Mouse (Mus musculus) bone marrow, adult 2 months (tissue): ENCODE data around the gene Kpna3.

Source experiments
- CTCF ChIP-seq: fragments of 200-500 bp; IDR thresholded peaks from 2 replicates; pipeline ENCODE4 v1.5.1; 2011; ENCODE audit warnings: low read length, control low read depth; ENCODE audit not compliant: control insufficient read depth, insufficient read depth
- POLR2A ChIP-seq: fragments of 200-500 bp; IDR thresholded peaks from 2 replicates; pipeline ENCODE4 v1.6.1; 2011; ENCODE audit warnings: low read depth, mild to moderate bottlenecking, control low read depth, low read length, borderline replicate concordance; ENCODE audit not compliant: control insufficient read depth

GRCm38 (mm10) chr14:61367290-61367689 is 72.4 kb downstream of the Kpna3 start:
- no peak for TF ChIP-seq CTCF
- no peak for TF ChIP-seq POLR2A
